8 mouse cellular contexts compared by ENCODE assay signal in genomic region chr11:95686031-95686430, GRCm38 (mm10). TPM values are rescaled to one million over a fixed set of nuclear protein-coding genes. Genes with fewer than 3 reads are reported as not detected.
A peak's percentile ranks its signal among the peaks of the same experiment; 100 is the strongest.
DNase-seq lines count a peak whose midpoint lies in the region; TF ChIP-seq lines count a peak whose summit lies in the region.

No protein-coding gene starts in this region.

- TF ChIP-seq CTCF in heart, adult 2 months (IDR thresholded peaks at IDR 0.05), result peak; percentile 99
- peak; percentile 96 for TF ChIP-seq CTCF in lung, adult 2 months (IDR thresholded peaks at IDR 0.05; ENCODE audit: insufficient read depth, low read length)

- peaks cover 16% of the 10 kb centered on the region for H3K4me1 ChIP-seq in heart, adult 2 months (ENCODE audit: control insufficient read depth, insufficient read depth, low read length)
- H3K4me1 ChIP-seq in lung, adult 2 months (ENCODE audit: control insufficient read depth, insufficient read depth, low read length), result peaks cover 12% of the 10 kb centered on the region

- under 1% methylated on average over 4 of the region's 4 CpGs for WGBS in heart, adult 2 months
- WGBS in lung, adult 2 months, result 1% methylated on average over 4 of the region's 4 CpGs

- H3K79me2 ChIP-seq in heart, adult 2 months (replicated peaks; ENCODE audit: control insufficient read depth, insufficient read depth, low read length), result no peaks in the 10 kb centered on the region

- no peak overlapping the region for H3K27ac ChIP-seq in heart, adult 2 months

- TF ChIP-seq POLR2A in heart, adult 2 months (IDR thresholded peaks at IDR 0.05; ENCODE audit: insufficient read depth, low read depth, low read length), result no peak
- no peak for TF ChIP-seq POLR2A in lung, adult 2 months (IDR thresholded peaks at IDR 0.05; ENCODE audit: borderline replicate concordance, extremely low read depth, low read depth, low read length)

- peak; percentile 77 for DNase-seq in ES-CJ7 (ENCODE audit: low read depth, low spot score)
- DNase-seq in adrenal gland, adult 8-10 months, result peak; percentile 55
- peak; percentile 87 for DNase-seq in embryo, embryonic 11 days
- peak; percentile 74 to 79 for DNase-seq in heart, adult 2 months
- DNase-seq in kidney, postnatal 4 days, result peak; percentile 82 to 86
- DNase-seq in lung, adult 2 months, result peak; percentile 67
- DNase-seq in right cerebral cortex, postnatal 10 days (ENCODE audit: low spot score in 2 of 2), result peak; percentile 78 to 86
- peak; percentile 51 for DNase-seq in yolk sac, embryonic 10.5 days (ENCODE audit: low spot score)

- intact Hi-C loops in heart, adult 2 months (cut with DNase I), result loop anchor here (1.0 to 5.0 kb wide), 3 partner anchors 65 to 171 kb away; partner anchors contain the start of gene Phospho1

- no peaks in the 10 kb centered on the region for H3K36me3 ChIP-seq in heart, adult 2 months (ENCODE audit: control insufficient read depth, insufficient read depth, low read length)

- peak; percentile 94 for TF ChIP-seq EP300 in heart, adult 2 months (IDR thresholded peaks at IDR 0.05; ENCODE audit: insufficient read depth, low read depth, low read length)

- H3K27me3 ChIP-seq in heart, adult 2 months (ENCODE audit: control insufficient read depth, insufficient read depth, low read length), result no peaks in the 10 kb centered on the region

- no peak overlapping the region for H3K4me3 ChIP-seq in heart, adult 2 months
- no peak overlapping the region for H3K4me3 ChIP-seq in lung, adult 2 months (replicated peaks; ENCODE audit: extremely low read depth, low read depth, low read length)

- no peak overlapping the region for H3K9ac ChIP-seq in heart, adult 2 months (ENCODE audit: low read depth, low read length)

RNA-seq across cellular contexts. Expression of gene Phb, which starts 19.3 kb away (rescaled TPM):
- 100 to 1,000 TPM; 283 to 358 (median 307) TPM for total RNA-seq in adrenal gland, adult 8-10 months (2022)
- total RNA-seq in heart, adult 2 months (2021), result 100 to 1,000 TPM; 358 to 383 TPM
- 281 and 456 TPM in 2 replicates for polyA plus RNA-seq in heart, adult 2 months (2012; rRNA removed)
- 38.8 and 62.5 TPM in 2 replicates for polyA plus RNA-seq in lung, adult 2 months (2012; rRNA removed)

RNA-seq across cellular contexts. Expression of gene Zfp652, which starts 26.4 kb away (rescaled TPM):
- 10 to 100 TPM; 44.7 to 57.9 (median 51.7) TPM for total RNA-seq in adrenal gland, adult 8-10 months (2022)
- total RNA-seq in heart, adult 2 months (2021), result 10 to 100 TPM; 47.6 to 54.4 TPM
- polyA plus RNA-seq in heart, adult 2 months (2012; rRNA removed), result 16.1 and 22.3 TPM in 2 replicates
- polyA plus RNA-seq in lung, adult 2 months (2012; rRNA removed), result 35.6 and 40.4 TPM in 2 replicates

RNA-seq across cellular contexts. Expression of gene B130006D01Rik, which starts 37.4 kb away (rescaled TPM):
- total RNA-seq in adrenal gland, adult 8-10 months (2022), result 1 to 10 TPM in 2 of 4 experiments, under 1 TPM in 2; 0.67 to 2.3 (median 1.1) TPM
- total RNA-seq in heart, adult 2 months (2021), result under 1 TPM; 0.26 to 0.30 TPM
- 0.06 and 0.15 TPM in 2 replicates for polyA plus RNA-seq in heart, adult 2 months (2012; rRNA removed)
- 0.07 and 0.18 TPM in 2 replicates for polyA plus RNA-seq in lung, adult 2 months (2012; rRNA removed)
